Mouse (Mus musculus) bone marrow, adult 2 months (tissue): Measurements from ENCODE around the gene 4921524J17Rik. TPM values are rescaled to one million over a fixed set of nuclear protein-coding genes. Genes with fewer than 3 reads are reported as not detected.

Source experiments
- H3K27ac ChIP-seq: fragments of 200-500 bp; 2 replicates; pipeline ENCODE4 v1.5.1; 2012; ENCODE audit warnings: low read depth, mild to moderate bottlenecking, control low read depth, inconsistent platforms, low read length; ENCODE audit not compliant: control insufficient read depth, poor library complexity, insufficient read depth
- H3K4me1 ChIP-seq: fragments of 200-500 bp; 2 replicates; pipeline ENCODE4 v1.6.1; 2011; ENCODE audit warnings: low read length; ENCODE audit not compliant: control insufficient read depth, insufficient read depth
- H3K4me3 ChIP-seq: fragments of 200-500 bp; replicated peaks from 2 replicates; pipeline ENCODE3; 2011; ENCODE audit warnings: mild to moderate bottlenecking, low read depth, low read length, control low read depth; ENCODE audit not compliant: control insufficient read depth
- CTCF ChIP-seq: fragments of 200-500 bp; IDR thresholded peaks from 2 replicates; pipeline ENCODE4 v1.5.1; 2011; ENCODE audit warnings: low read length, control low read depth; ENCODE audit not compliant: control insufficient read depth, insufficient read depth
- POLR2A ChIP-seq: fragments of 200-500 bp; IDR thresholded peaks from 2 replicates; pipeline ENCODE4 v1.6.1; 2011; ENCODE audit warnings: low read depth, mild to moderate bottlenecking, control low read depth, low read length, borderline replicate concordance; ENCODE audit not compliant: control insufficient read depth
- WGBS: fragments of 180-500 bp; shearing (Covaris S2); methylation state at CpG from one replicate; pipeline ENCODE4 v1.1.7; 2018; 5-methylcytosine and 5-hydroxymethylcytosine counted together
- polyA plus RNA-seq: library from polyadenylated mRNA; stranded (reverse); fragments of >200 nt; gene quantifications from 2 replicates; pipeline ENCODE4 v1.2.4, GENCODE M21; 2011; ENCODE audit warnings: low replicate concordance; ENCODE audit not compliant: missing spikeins, insufficient read depth, insufficient read length

The 4921524J17Rik gene
- polyA plus RNA-seq, 1 experiment = 13.8 TPM

GRCm38 (mm10) chr8:85454750-85455149 lies 22.1 kb upstream of the 4921524J17Rik start:
- no peak for TF ChIP-seq CTCF
- no peaks in the 10 kb centered on the region; the same call in 1 of the 2 replicates for H3K4me1 ChIP-seq
- WGBS = 58% methylated on average over 8 of the region's 8 CpGs

GRCm38 (mm10) chr8:85453256-85453655 lies 20.6 kb upstream of the 4921524J17Rik start:
- TF ChIP-seq CTCF (no peak), POLR2A (no peak)
- Histone ChIP-seq H3K27ac (no peak overlapping the region), H3K4me1 (no peaks in the 10 kb centered on the region; the same call in 1 of the 2 replicates), H3K4me3 (no peak overlapping the region)
- WGBS = 85% methylated on average over 2 of the region's 2 CpGs

More at GRCm38 (mm10) chr8:85454750-85455149, 22.1 kb upstream of the 4921524J17Rik start:
- Histone ChIP-seq H3K4me3 (no peak overlapping the region), H3K27ac (no peak overlapping the region)

- WGBS = 16% methylated on average over 14 of the region's 14 CpGs
- no peak overlapping the region for H3K27ac ChIP-seq
Observed at GRCm38 (mm10) chr8:85452328-85452727, 19.7 kb upstream of the 4921524J17Rik start.

GRCm38 (mm10) chr8:85450335-85450734 lies 17.7 kb upstream of the 4921524J17Rik start:
- Histone ChIP-seq H3K4me3 (no peak overlapping the region), H3K27ac (no peak overlapping the region), H3K4me1 (no peaks in the 10 kb centered on the region; the same call in 1 of the 2 replicates)
- WGBS = 39% methylated on average over 3 of the region's 3 CpGs
- TF ChIP-seq CTCF = no peak
- no peak for TF ChIP-seq POLR2A

More at GRCm38 (mm10) chr8:85452328-85452727, 19.7 kb upstream of the 4921524J17Rik start:
- H3K4me1 ChIP-seq = no peaks in the 10 kb centered on the region; the same call in 1 of the 2 replicates
- no peak for TF ChIP-seq POLR2A
- no peak for TF ChIP-seq CTCF
- peak overlapping the region; percentile 14 for H3K4me3 ChIP-seq

- TF ChIP-seq CTCF (no peak), POLR2A (no peak)
- H3K4me1 ChIP-seq = no peaks in the 10 kb centered on the region
- no peak overlapping the region for H3K4me3 ChIP-seq
- H3K27ac ChIP-seq = no peak overlapping the region
- 81% methylated on average over 15 of the region's 15 CpGs for WGBS
Observed at GRCm38 (mm10) chr8:85445936-85446685, 13.5 kb upstream of the 4921524J17Rik start.

GRCm38 (mm10) chr8:85444092-85444491 lies 11.5 kb upstream of the 4921524J17Rik start:
- TF ChIP-seq CTCF (no peak), POLR2A (no peak)
- no peak overlapping the region for H3K27ac ChIP-seq
- no peak overlapping the region for H3K4me3 ChIP-seq
- H3K4me1 ChIP-seq = no peaks in the 10 kb centered on the region

GRCm38 (mm10) chr8:85441564-85441963 lies 8.9 kb upstream of the 4921524J17Rik start:
- Histone ChIP-seq H3K27ac (no peak overlapping the region), H3K4me1 (no peaks in the 10 kb centered on the region), H3K4me3 (no peak overlapping the region)
- 95% methylated on average over 5 of the region's 5 CpGs for WGBS
- TF ChIP-seq CTCF (no peak), POLR2A (no peak)

- 74% methylated on average over 5 of the region's 5 CpGs for WGBS
- TF ChIP-seq POLR2A (no peak), CTCF (no peak)
- H3K4me3 ChIP-seq = no peak overlapping the region
- H3K4me1 ChIP-seq = no peaks in the 10 kb centered on the region; the same call in 1 of the 2 replicates
- no peak overlapping the region for H3K27ac ChIP-seq
Observed at GRCm38 (mm10) chr8:85435736-85436135, 3.1 kb upstream of the 4921524J17Rik start.
